Mouse (Mus musculus) ES-E14 (cell line): ENCODE measurements at regions not wholly inside any gene's neighbourhood (a gene's known extent, or its start where the extent isn't known, plus 50 kb on each side); places are given as distances from the start of the nearest gene placed in this dataset.

ENCODE experiments used
- HCFC1 ChIP-seq: IDR thresholded peaks from 2 replicates; pipeline ENCODE4 v1.6.1; 2012; ENCODE audit warnings: low read length, inconsistent platforms, borderline replicate concordance; ENCODE audit not compliant: insufficient read depth
- MAFK ChIP-seq: IDR thresholded peaks from 2 replicates; pipeline ENCODE4 v1.6.1; 2014; ENCODE audit warnings: mild to moderate bottlenecking, low read depth, low read length, inconsistent platforms; ENCODE audit not compliant: insufficient read depth
- ZC3H11A ChIP-seq: IDR thresholded peaks from 2 replicates; pipeline ENCODE4 v1.6.1; 2012; ENCODE audit warnings: low read depth, mild to moderate bottlenecking, inconsistent platforms, low read length, borderline replicate concordance

DNA sequence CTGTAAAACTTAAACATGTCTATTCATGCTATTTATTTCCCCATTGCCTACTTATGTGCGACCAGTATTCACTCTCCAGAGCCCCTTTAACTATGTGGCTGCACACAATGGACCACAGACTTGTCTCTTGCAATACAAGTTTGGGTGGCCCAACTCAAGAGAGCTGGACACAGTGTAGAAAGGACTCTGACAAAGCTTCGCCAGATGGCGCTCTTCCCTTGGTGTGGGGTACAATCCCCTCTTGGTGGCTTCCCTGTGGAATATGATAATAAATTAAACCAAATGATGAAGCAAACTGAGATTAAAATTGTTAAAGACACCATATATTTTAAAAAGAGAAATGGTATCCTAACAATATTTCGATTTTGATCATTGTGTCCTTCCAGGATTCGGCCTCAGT lies 302.6 kb upstream of the Ednrb start:
- TF ChIP-seq MAFK: no peak
- TF ChIP-seq HCFC1: no peak
- no peak for TF ChIP-seq ZC3H11A
